Mouse (Mus musculus) erythroblast, embryonic 14.5 days (primary cell): ENCODE measurements around the gene Sf3a3. TPM values are rescaled to one million over a fixed set of nuclear protein-coding genes. Genes with fewer than 3 reads are reported as not detected.

Experiments
- H3K27me3 ChIP-seq: 2 replicates; pipeline ENCODE4 v1.6.1; 2012; ENCODE audit warnings: inconsistent platforms; ENCODE audit not compliant: control insufficient read depth
- H3K36me3 ChIP-seq: 2 replicates; pipeline ENCODE4 v1.6.1; 2012; ENCODE audit warnings: mild to moderate bottlenecking, inconsistent platforms; ENCODE audit not compliant: control insufficient read depth
- H3K4me1 ChIP-seq: 2 replicates; pipeline ENCODE4 v1.6.1; 2012; ENCODE audit warnings: inconsistent platforms; ENCODE audit not compliant: control insufficient read depth
- H3K4me3 ChIP-seq: replicated peaks from 2 replicates; pipeline ENCODE3; 2012; ENCODE audit warnings: moderate library complexity, mild to moderate bottlenecking, inconsistent platforms
- H3K9me3 ChIP-seq: 2 replicates; pipeline ENCODE4 v1.6.1; 2012; ENCODE audit warnings: low read length, inconsistent platforms, mixed read lengths; ENCODE audit not compliant: control insufficient read depth
- GATA1 ChIP-seq: IDR thresholded peaks from 2 replicates; pipeline ENCODE4 v1.6.1; 2012; ENCODE audit warnings: low read length, inconsistent platforms, mixed read lengths
- TAL1 ChIP-seq: IDR thresholded peaks from 3 replicates; pipeline ENCODE4 v1.6.1; 2012; ENCODE audit warnings: low read length, inconsistent platforms, mixed read lengths
- polyA plus RNA-seq: library from polyadenylated mRNA; stranded (reverse); fragments of >175 nt; gene quantifications from 2 replicates; pipeline ENCODE4 v1.2.3, GENCODE M21; 2012

Gene Sf3a3
- polyA plus RNA-seq, 1 experiment, result 3.6 TPM

DNA sequence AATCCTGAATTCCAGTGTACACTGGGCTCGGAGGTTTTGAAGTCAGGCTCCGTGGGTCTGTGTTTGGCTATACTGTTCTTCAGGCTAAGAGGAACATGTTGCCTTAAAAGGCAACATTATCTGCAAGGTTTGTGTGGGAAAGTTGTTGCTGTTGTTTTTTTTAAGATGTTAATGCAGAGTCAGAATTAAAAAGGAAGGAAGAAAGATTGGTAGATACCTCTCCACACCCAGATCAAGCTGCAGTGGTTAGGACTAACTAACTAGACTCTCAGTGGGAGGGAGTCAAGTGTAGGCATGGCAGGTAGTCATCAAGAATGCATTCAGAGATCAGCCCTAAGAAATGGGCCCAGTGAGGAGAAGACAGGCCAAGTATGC lies 52.0 kb downstream of the Sf3a3 start:
- TF ChIP-seq GATA1, result no peak
- TF ChIP-seq TAL1, result no peak
- peaks cover 69% of the 10 kb centered on the region for H3K4me1 ChIP-seq
- H3K4me3 ChIP-seq, result no peak overlapping the region
- H3K27me3 ChIP-seq, result no peaks in the 10 kb centered on the region
- H3K9me3 ChIP-seq, result no peaks in the 10 kb centered on the region
- peaks cover 61% of the 10 kb centered on the region for H3K36me3 ChIP-seq

DNA sequence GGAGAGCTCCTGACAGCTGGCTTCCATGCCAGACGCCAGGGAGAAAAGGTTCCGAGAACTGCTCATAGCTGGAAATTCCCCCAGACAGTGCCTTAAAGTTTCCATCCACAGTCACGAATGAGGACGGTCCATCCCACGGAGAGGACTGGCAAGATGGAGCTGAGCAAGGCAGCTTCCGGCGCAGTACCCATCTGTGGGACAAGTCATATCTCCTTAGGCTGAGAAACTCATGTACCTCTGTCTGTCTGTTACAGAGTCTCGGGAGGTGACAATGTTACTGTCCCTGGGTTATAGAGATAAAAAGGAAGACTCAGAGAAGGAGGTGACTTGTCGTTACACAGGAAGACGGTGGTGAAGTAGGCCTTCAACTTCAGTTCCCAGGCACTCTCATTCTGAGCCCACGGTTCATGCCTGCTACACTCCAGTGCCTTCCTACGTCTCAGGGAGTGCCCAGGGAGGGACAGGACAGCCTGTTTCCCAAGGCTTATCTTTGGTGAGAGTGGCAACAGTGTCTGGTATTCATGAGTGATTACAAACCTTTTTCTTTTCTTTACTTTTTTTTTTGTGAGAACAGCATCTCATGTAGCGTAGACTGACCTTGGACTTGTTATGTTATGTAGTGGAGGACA lies 54.5 kb downstream of the Sf3a3 start:
- Histone ChIP-seq H3K27me3 (no peaks in the 10 kb centered on the region), H3K9me3 (no peaks in the 10 kb centered on the region), H3K4me3 (peak overlapping the region; percentile 33), H3K36me3 (peaks cover 60% of the 10 kb centered on the region), H3K4me1 (peaks cover 88% of the 10 kb centered on the region)
- no peak for TF ChIP-seq TAL1
- no peak for TF ChIP-seq GATA1

DNA sequence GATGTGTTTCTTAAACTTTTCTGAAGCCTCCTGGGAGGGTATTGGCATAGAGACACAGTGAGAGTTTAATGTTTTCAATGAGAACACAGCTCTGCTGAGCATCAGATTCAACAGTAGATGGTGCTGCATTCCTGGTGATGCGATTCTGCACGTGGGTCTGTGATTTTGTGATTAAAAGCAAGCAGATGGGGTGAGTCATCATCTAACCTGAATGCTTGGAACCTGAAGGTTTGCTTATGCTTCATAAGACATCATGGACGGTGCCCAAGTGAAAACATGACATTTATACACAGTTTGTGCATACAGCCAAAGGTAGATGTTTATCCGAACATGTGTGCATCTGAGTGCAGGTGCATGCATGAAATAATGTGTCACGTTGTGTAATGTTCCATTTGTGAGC lies 56.0 kb downstream of the Sf3a3 start:
- no peak for TF ChIP-seq TAL1
- TF ChIP-seq GATA1, result no peak
- peaks cover 60% of the 10 kb centered on the region for H3K36me3 ChIP-seq

DNA sequence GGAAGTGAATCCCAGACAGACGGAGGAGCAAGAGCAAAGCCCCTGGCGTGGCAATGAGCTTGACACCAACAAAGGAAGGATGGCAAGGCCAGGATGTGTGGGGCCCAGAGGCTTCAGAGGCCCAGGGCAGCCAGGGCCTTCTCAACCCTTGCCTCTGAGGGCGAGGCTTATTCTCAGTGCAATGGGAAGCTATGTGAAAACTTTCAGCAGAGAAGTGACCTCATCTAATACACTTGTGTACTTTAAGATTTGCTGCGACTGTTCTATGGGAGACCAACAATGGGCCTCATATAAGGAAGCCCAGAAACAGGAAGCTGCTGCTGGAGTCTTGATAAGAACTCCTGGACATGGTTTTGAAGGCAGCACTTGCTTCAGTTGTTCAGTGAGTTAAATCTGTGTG lies 57.5 kb downstream of the Sf3a3 start:
- no peaks in the 10 kb centered on the region for H3K9me3 ChIP-seq
- H3K27me3 ChIP-seq, result no peaks in the 10 kb centered on the region
- H3K36me3 ChIP-seq, result peaks cover 67% of the 10 kb centered on the region
- peaks cover 89% of the 10 kb centered on the region for H3K4me1 ChIP-seq
- H3K4me3 ChIP-seq, result no peak overlapping the region
- TF ChIP-seq GATA1 (no peak), TAL1 (no peak)

More for the DNA sequence above, 56.0 kb downstream of the Sf3a3 start:
- no peaks in the 10 kb centered on the region for H3K27me3 ChIP-seq
- no peak overlapping the region for H3K4me3 ChIP-seq
- peaks cover 94% of the 10 kb centered on the region for H3K4me1 ChIP-seq
- no peaks in the 10 kb centered on the region for H3K9me3 ChIP-seq

DNA sequence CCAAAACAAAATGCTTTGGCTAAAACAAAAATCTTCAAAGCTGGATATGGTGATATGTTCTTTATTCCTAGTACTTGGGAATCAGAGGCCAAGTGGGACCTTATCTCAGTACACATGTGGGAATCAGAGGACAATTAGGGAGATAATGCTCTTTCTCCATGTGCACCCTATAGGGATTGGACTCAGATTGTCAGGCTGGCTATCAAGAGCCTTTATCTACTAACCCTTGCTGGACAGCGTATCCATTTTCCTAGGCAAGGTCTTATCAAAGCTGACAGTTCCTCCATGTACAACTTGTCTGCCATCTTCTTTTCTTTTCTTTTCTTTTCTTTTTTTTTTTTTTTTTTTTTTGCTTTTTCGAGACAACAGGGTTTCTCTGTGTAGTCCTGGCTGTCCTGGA lies 58.9 kb downstream of the Sf3a3 start:
- TF ChIP-seq TAL1, result peak; percentile 55
- TF ChIP-seq GATA1, result peak; percentile 67
- H3K36me3 ChIP-seq, result peaks cover 73% of the 10 kb centered on the region
- H3K9me3 ChIP-seq, result no peaks in the 10 kb centered on the region
- no peak overlapping the region for H3K4me3 ChIP-seq
- no peaks in the 10 kb centered on the region for H3K27me3 ChIP-seq
- H3K4me1 ChIP-seq, result peaks cover 76% of the 10 kb centered on the region

DNA sequence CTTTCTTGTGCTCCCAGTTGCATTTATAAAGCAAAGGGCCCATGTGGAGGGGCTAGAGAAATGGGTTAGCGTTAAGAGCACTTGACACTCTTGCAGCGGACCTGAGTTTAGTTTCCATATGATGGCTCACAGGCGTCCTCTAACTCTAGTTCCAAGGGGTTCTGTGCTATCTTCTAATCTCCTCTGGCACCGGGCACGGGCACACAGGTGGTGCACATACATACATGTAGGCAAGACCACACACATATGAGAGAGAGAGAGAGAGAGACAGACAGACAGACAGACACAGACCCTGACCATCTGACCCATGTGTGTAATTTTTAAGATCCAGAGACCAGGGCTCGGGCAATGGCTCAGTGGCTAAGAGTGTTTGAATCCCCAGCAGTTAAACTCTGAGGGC lies 59.4 kb downstream of the Sf3a3 start:
- peak overlapping the region; percentile 47 for H3K4me3 ChIP-seq

DNA sequence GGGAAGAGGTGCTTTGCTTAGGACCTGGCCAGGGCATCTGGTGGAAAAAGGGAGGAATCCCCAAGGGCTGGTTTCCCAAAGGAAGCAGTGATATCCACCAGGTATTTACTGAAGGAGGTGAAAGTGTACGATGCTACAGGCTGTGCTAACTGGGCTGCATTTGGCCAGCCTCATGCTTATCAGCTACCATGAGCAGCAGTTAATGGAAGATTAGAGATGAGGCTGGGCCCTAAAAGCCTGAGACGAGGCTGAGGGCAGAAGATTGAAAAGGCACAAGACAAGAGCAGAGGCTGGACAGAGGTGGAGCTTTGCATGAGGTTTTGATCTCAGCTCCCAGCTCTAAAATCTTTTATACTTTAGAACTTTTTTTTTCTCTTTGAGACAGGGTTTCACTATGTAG lies 59.9 kb downstream of the Sf3a3 start:
- peak; percentile 97 for TF ChIP-seq GATA1
- peak; percentile 88 for TF ChIP-seq TAL1
- H3K9me3 ChIP-seq, result no peaks in the 10 kb centered on the region
- peaks cover 67% of the 10 kb centered on the region for H3K4me1 ChIP-seq
- peak overlapping the region; percentile 47 for H3K4me3 ChIP-seq
- peaks cover 74% of the 10 kb centered on the region for H3K36me3 ChIP-seq
- H3K27me3 ChIP-seq, result no peaks in the 10 kb centered on the region

More for the DNA sequence above, 59.4 kb downstream of the Sf3a3 start:
- peaks cover 74% of the 10 kb centered on the region for H3K36me3 ChIP-seq
- TF ChIP-seq TAL1 (no peak), GATA1 (no peak)
- no peaks in the 10 kb centered on the region for H3K9me3 ChIP-seq
- no peaks in the 10 kb centered on the region for H3K27me3 ChIP-seq
- peaks cover 71% of the 10 kb centered on the region for H3K4me1 ChIP-seq

DNA sequence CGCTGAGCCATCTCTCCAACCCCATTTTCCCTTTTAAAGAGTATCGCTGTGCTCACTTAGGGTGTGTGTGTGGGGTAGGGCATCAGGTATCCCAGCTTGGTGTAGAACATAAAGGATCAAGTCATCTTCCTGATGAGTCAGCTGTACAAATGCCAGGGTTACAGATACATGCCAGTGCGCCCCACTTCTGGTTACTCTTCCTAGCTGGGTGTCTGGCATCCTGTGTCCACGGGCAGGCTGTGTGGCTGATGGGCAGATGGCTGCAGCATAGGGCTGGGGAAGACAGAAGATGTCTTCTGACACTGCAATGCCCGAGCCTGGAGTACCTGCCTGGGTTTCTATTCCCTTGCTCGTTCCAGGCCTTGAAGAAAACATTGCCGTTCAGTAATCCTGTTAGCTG lies 66.8 kb downstream of the Sf3a3 start:
- peaks cover 1% of the 10 kb centered on the region for H3K4me1 ChIP-seq
- TF ChIP-seq TAL1, result no peak
- no peak for TF ChIP-seq GATA1
- H3K9me3 ChIP-seq, result no peaks in the 10 kb centered on the region
- no peak overlapping the region for H3K4me3 ChIP-seq
- peaks cover 99% of the 10 kb centered on the region for H3K36me3 ChIP-seq
- H3K27me3 ChIP-seq, result no peaks in the 10 kb centered on the region

Other genes starting within 250 kb of the Sf3a3 start
- gene 3100002H09Rik, start 104.0 kb upstream of the Sf3a3 start, polyA plus RNA-seq, result not detected in 2 replicates
- gene Pou3f1, start 58.0 kb upstream of the Sf3a3 start, polyA plus RNA-seq, result 0.01 and 0.02 TPM in 2 replicates
- gene Utp11, start 21.2 kb upstream of the Sf3a3 start, polyA plus RNA-seq, result 0.19 and 0.50 TPM in 2 replicates
- gene Fhl3, start 14.1 kb upstream of the Sf3a3 start, polyA plus RNA-seq, result 0.05 and 0.09 TPM in 2 replicates
- 1.5 and 2.5 TPM in 2 replicates for gene Inpp5b, start 27.1 kb downstream of the Sf3a3 start, polyA plus RNA-seq
- gene Mtf1, start 87.3 kb downstream of the Sf3a3 start, polyA plus RNA-seq, result 3.1 and 3.6 TPM in 2 replicates
- 0.76 and 1.0 TPM in 2 replicates for gene Yrdc, start 135.9 kb downstream of the Sf3a3 start, polyA plus RNA-seq
- 0.90 and 1.2 TPM in 2 replicates for gene 1110065P20Rik, start 136.4 kb downstream of the Sf3a3 start, polyA plus RNA-seq
- gene Maneal, start 147.4 kb downstream of the Sf3a3 start, polyA plus RNA-seq, result not detected in 2 replicates
- not detected in 2 replicates for gene Epha10, start 166.1 kb downstream of the Sf3a3 start, polyA plus RNA-seq
- gene 9930104L06Rik, start 222.3 kb downstream of the Sf3a3 start, polyA plus RNA-seq, result 0.52 and 0.61 TPM in 2 replicates
- 34.5 and 34.6 TPM in 2 replicates for gene Cdca8, start 224.5 kb downstream of the Sf3a3 start, polyA plus RNA-seq